Mouse (Mus musculus): ENCODE measurements around the gene Mrps11.
A peak's percentile ranks its signal among the peaks of the same experiment; 100 is the strongest.

Mrps11 gene

GRCm38 (mm10) chr7:78793895-78794570, 11.1 kb downstream of the Mrps11 start:
- DNase-seq (ENCODE audit: low read depth) = no peak

- DNase-seq (ENCODE audit: low read depth) = no peak
Observed at GRCm38 (mm10) chr7:78794571-78795092, 11.7 kb downstream of the Mrps11 start.

DNA sequence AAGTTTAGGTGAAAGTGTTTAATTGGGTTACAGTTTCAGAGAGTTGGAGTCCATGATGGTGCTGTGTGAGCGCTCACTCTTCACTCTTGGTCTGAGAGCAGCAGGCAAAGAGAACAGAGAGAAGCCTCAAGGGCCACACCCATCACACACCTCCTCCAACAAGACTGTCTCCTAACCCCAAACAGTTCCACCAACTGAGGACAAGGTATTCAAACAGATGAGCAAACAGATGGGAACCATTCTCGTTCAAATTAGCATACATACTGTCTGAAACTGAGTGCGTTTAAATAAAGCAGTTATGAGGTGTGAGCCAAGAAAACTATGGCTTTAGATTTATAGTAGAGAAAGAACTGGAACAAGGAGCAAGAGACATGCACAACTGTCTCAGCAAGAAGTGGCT, 13.7 kb downstream of the Mrps11 start:
- DNase-seq (ENCODE audit: low read depth) = no peak

DNA sequence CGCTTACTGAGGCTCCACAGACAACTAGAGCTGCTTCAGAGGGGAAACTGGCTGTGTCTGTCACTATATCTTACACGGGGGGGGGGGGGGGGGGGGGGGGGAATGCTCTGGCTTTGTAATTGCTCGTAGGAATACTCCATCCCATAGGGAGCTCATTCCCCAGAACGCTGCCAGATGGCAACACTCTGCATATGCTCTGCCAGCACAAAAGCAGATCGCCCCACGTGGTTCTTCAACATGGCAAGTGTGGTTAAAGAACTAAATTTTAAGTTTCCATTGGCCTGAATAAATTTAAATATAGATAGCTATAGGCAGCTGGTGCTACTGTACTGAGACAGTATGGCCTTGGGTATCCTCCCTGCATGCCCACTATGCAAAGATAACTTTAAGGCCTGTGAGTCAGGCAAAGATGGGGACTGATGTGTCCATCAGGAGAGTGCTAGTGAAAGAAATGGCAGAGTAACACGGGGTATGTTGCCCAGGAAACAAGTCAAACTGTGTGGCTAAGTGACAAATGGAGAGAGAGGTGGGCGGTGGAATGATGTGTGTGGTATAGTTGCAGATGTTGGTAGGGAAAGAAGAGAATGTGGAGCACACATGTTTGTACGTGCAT, 15.0 kb downstream of the Mrps11 start:
- peak; percentile 50 for DNase-seq (ENCODE audit: low read depth)

- no peak for DNase-seq (ENCODE audit: low read depth)
Observed at GRCm38 (mm10) chr7:78799730-78800496, 17.0 kb downstream of the Mrps11 start.

- peak; percentile 40 for DNase-seq (ENCODE audit: low read depth)
Observed at GRCm38 (mm10) chr7:78803841-78804240, 20.9 kb downstream of the Mrps11 start.

- DNase-seq (ENCODE audit: low read depth) = no peak
Observed at GRCm38 (mm10) chr7:78807192-78807591, 24.3 kb downstream of the Mrps11 start.

DNA sequence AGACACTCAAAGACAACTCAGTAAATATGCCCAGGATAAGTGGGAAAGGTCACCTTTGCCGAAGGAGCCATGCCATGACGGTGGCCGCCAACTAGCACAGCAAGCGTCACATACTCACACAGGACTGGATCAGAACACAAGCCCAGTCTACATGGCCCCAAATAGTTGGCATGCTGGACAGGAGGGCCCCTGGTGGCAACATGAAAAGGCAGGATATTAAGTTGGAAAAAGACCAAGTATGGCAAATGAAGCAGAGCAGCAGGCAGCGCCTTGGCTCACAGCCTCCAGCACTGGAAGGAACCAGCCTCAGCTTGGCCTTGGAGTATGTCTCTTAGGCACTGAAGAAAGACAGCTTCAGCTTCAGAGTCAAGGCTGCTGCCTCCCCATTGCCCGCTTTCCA, 30.9 kb downstream of the Mrps11 start:
- DNase-seq (ENCODE audit: low read depth) = no peak

- DNase-seq (ENCODE audit: low read depth) = no peak
Observed at GRCm38 (mm10) chr7:78814766-78815165, 31.8 kb downstream of the Mrps11 start.

- no peak for DNase-seq (ENCODE audit: low read depth)
Observed at GRCm38 (mm10) chr7:78818336-78818735, 35.4 kb downstream of the Mrps11 start.

- DNase-seq (ENCODE audit: low read depth) = no peak
Observed at GRCm38 (mm10) chr7:78826682-78827385, 43.9 kb downstream of the Mrps11 start.

DNA sequence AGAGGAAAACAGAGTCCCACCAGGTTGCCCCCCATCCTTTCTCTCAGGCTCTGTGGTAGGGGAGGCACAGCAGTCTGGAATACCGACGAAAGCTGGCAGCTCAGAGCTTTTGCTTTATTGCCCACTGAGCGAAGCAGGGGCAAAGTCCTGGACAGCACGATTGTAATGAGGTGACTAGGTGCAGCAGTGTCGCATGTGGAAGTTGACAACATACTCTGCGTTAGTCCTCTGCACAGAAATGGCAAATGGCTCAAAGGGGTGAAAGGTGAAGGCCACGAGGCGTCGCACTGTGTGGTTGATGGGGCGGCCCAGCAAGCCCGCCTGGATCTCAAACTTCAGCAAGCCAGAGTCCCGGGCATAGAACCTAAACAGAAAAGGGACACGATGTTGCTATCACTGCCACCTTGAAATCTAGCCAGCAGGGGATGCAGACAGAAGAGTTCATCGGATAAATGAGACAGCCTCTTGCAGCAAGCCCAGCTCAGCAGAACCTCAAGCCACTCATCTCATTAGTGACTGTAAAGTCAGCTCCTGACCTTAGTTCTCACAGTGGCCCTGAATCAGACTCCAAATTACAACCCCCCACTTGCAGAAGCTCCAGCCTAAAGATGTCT, 44.9 kb downstream of the Mrps11 start:
- DNase-seq (ENCODE audit: low read depth) = no peak

DNA sequence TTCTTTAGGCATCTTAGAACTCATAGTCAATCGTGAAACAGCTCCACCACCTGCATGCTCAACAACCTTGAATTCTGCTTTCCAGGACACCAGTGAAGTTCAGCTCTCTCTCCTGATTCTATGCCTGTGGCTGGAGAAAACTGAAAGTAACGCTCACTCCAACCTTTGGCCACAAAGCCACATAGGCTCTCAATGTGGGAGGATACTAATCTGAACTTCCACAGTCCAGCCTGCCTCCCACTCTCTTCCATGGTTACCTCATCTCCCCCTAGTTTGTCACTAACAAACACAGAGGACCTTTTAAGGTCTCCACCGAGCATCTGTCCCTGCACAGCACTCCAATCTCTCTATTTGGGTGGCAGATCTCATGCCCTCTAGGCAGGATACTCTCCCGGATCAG, 52.7 kb downstream of the Mrps11 start:
- no peak for DNase-seq (ENCODE audit: low read depth)

- DNase-seq (ENCODE audit: low read depth) = no peak
Observed at GRCm38 (mm10) chr7:78837250-78837649, 54.3 kb downstream of the Mrps11 start.

DNA sequence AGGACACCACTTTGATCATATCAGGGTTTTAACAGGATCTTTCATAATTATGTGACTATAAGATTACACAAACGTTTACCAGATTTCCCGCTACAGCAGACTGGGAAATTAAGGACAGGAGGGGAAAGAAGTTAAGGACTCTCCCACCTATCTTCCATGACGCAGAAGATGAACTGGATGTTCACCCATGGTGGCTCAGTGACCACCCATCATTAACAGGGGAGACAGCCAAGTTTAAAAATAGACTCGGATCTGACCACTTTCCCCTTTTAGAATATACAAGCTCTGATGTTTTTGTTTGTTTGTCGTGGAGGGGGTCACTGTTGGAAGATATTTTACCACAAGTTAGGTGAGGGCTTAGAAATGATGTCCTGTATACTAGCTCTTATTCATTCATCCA, 58.7 kb downstream of the Mrps11 start:
- DNase-seq (ENCODE audit: low read depth) = no peak
